Mouse (Mus musculus) heart, postnatal 0 days (tissue): ENCODE measurements at regions not wholly inside any gene's neighbourhood (a gene's known extent, or its start where the extent isn't known, plus 50 kb on each side); places are given as distances from the start of the nearest gene placed in this dataset.

Source experiments
- CTCF ChIP-seq: IDR thresholded peaks from 2 replicates; pipeline ENCODE4 v1.5.1; 2016; ENCODE audit warnings: antibody characterized with exemption, control low read depth, low read depth
- EP300 ChIP-seq: IDR thresholded peaks from 2 replicates; pipeline ENCODE4 v1.6.1; 2016; ENCODE audit warnings: antibody characterized with exemption, low read depth

DNA sequence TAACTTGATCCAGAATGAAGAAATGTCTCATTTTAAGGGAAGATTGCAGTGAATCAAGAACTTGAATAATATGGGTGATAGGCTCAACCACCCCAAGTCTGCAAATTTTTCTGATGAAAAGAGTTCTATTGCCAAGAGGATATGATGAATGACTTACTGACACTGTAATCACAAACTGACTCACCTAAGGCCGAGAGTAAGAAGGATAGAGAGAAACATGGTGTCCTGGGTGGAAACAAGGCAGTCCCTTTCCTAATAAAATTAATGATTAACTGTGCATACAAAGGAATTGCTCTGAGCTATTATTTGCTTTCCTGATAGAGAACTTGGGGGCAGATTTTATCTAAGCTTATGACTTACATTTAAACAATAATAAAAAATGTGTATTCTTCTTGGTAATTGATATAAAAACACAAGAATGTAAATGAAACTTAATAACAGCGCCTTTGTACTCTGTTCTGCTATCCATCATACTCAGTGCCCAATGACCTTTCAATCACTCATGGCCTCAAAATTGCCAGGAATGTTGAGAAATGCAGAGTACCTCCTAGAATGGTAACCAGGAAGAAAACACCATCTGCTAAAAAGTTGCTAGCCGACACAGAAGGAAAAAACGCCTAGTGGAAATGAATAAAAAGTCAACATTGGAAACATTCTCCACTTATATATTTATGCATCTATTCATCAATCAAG is 606.7 kb downstream of the Efnb2 start:
- no peak for TF ChIP-seq CTCF
- TF ChIP-seq EP300 = no peak
